Mouse (Mus musculus) olfactory bulb, adult 2 months (tissue): Measurements from ENCODE around the gene Pkd2l1. TPM values are rescaled to one million over a fixed set of nuclear protein-coding genes. Genes with fewer than 3 reads are reported as not detected.
A peak's percentile ranks its signal among the peaks of the same experiment; 100 is the strongest.
"Not testable (repeated sequence)": the region's sequence is repeated elsewhere in the genome, so short reads cannot be mapped to it uniquely, and the experiment has no call there.

Experiments
- H3K27ac ChIP-seq: fragments of 200-500 bp; 2 replicates; pipeline ENCODE4 v1.5.1; 2012; ENCODE audit warnings: low read depth, low read length; ENCODE audit not compliant: insufficient read depth
- H3K4me1 ChIP-seq: fragments of 200-500 bp; 2 replicates; pipeline ENCODE4 v1.6.1; 2012; ENCODE audit warnings: low read length; ENCODE audit not compliant: control insufficient read depth, insufficient read depth
- H3K4me3 ChIP-seq: fragments of 200-500 bp; 2 replicates; pipeline ENCODE4 v1.5.1; 2012; ENCODE audit warnings: mild to moderate bottlenecking, low read depth, low read length, moderate library complexity; ENCODE audit not compliant: insufficient read depth
- CTCF ChIP-seq: fragments of 200-500 bp; IDR thresholded peaks from 2 replicates; pipeline ENCODE4 v1.5.1; 2012; ENCODE audit warnings: low read depth, mild to moderate bottlenecking, low read length, moderate library complexity; ENCODE audit not compliant: insufficient read depth
- POLR2A ChIP-seq: fragments of 200-500 bp; IDR thresholded peaks from 2 replicates; pipeline ENCODE4 v1.6.1; 2012; ENCODE audit warnings: mild to moderate bottlenecking, low read depth, low read length, moderate library complexity; ENCODE audit not compliant: insufficient read depth
- WGBS: fragments of 180-500 bp; shearing (Covaris S2); methylation state at CpG from one replicate; pipeline ENCODE4 v1.1.7; 2018; 5-methylcytosine and 5-hydroxymethylcytosine counted together
- polyA plus RNA-seq: library from polyadenylated mRNA; stranded (reverse); fragments of >200 nt; gene quantifications from 2 replicates; pipeline ENCODE4 v1.2.4, GENCODE M21; 2012; ENCODE audit warnings: low replicate concordance; ENCODE audit not compliant: missing spikeins, insufficient read depth, insufficient read length

Pkd2l1 gene
- polyA plus RNA-seq, 1 experiment = not detected

- Histone ChIP-seq H3K27ac (peak within 1 kb of the TSS; percentile 14; the same call in 1 of the 2 replicates), H3K4me3 (peak within 1 kb of the TSS; percentile 57), H3K4me1 (peaks cover 9% of the 10 kb centered on the region; the same call in 1 of the 2 replicates)
- WGBS = 1% methylated on average over 46 of the region's 46 CpGs
- TF ChIP-seq CTCF = no peak
- TF ChIP-seq POLR2A = peak; percentile 73
Measured at GRCm38 (mm10) chr19:44145702-44146567, 46.3 kb downstream of the Pkd2l1 start, which contains the start of gene Bloc1s2. Gene Bloc1s2, minus strand, starts transcription at chr19:44146446.

GRCm38 (mm10) chr19:44144366-44144765 lies 47.9 kb downstream of the Pkd2l1 start:
- Histone ChIP-seq H3K4me3 (no peak overlapping the region), H3K27ac (no peak overlapping the region), H3K4me1 (peaks cover 9% of the 10 kb centered on the region; the same call in 1 of the 2 replicates)
- TF ChIP-seq POLR2A (no peak), CTCF (no peak)
- 91% methylated on average over 9 of the region's 9 CpGs for WGBS

- Histone ChIP-seq H3K4me1 (no peaks in the 10 kb centered on the region), H3K4me3 (no peak overlapping the region), H3K27ac (no peak overlapping the region)
- TF ChIP-seq CTCF = no peak
- TF ChIP-seq POLR2A = no peak
- WGBS = 26% methylated on average over 7 of the region's 7 CpGs
Measured at GRCm38 (mm10) chr19:44135960-44136485, 56.2 kb downstream of the Pkd2l1 start.

GRCm38 (mm10) chr19:44135072-44135959 lies 56.9 kb downstream of the Pkd2l1 start, which contains the start of gene Cwf19l1:
Gene Cwf19l1, minus strand, starts transcription at chr19:44135876.
- TF ChIP-seq POLR2A = peak; percentile 38; the same call in 1 of the 2 replicates
- no peak for TF ChIP-seq CTCF
- H3K27ac ChIP-seq = peak within 1 kb of the TSS; percentile 87
- H3K4me3 ChIP-seq = peak within 1 kb of the TSS; percentile 90
- no peaks in the 10 kb centered on the region for H3K4me1 ChIP-seq
- WGBS = under 1% methylated on average over 45 of the region's 45 CpGs

GRCm38 (mm10) chr19:44132917-44133316 lies 59.3 kb downstream of the Pkd2l1 start:
- H3K4me3 ChIP-seq = no peak overlapping the region
- no peaks in the 10 kb centered on the region for H3K4me1 ChIP-seq
- 88% methylated on average over 5 of the region's 5 CpGs for WGBS
- TF ChIP-seq POLR2A (no peak), CTCF (no peak)
- H3K27ac ChIP-seq = no peak overlapping the region

GRCm38 (mm10) chr19:44128560-44128959 lies 63.7 kb downstream of the Pkd2l1 start:
- no peak overlapping the region for H3K4me3 ChIP-seq
- H3K4me1 ChIP-seq = no peaks in the 10 kb centered on the region
- no peak overlapping the region for H3K27ac ChIP-seq
- TF ChIP-seq CTCF = no peak
- TF ChIP-seq POLR2A = no peak
- 91% methylated on average over 2 of the region's 2 CpGs for WGBS

GRCm38 (mm10) chr19:44127729-44128497 lies 64.3 kb downstream of the Pkd2l1 start:
- H3K27ac ChIP-seq = no peak overlapping the region
- TF ChIP-seq CTCF (no peak), POLR2A (no peak)
- 96% methylated on average over 10 of the region's 10 CpGs for WGBS

GRCm38 (mm10) chr19:44121137-44121536 lies 71.1 kb downstream of the Pkd2l1 start:
- WGBS = 91% methylated on average over 7 of the region's 7 CpGs
- TF ChIP-seq POLR2A (no peak), CTCF (no peak)
- Histone ChIP-seq H3K4me1 (no peaks in the 10 kb centered on the region), H3K27ac (no peak overlapping the region), H3K4me3 (no peak overlapping the region)

More at GRCm38 (mm10) chr19:44127729-44128497, 64.3 kb downstream of the Pkd2l1 start:
- Histone ChIP-seq H3K4me3 (no peak overlapping the region), H3K4me1 (no peaks in the 10 kb centered on the region)

GRCm38 (mm10) chr19:44120686-44121085 lies 71.6 kb downstream of the Pkd2l1 start:
- not testable (repeated sequence) for H3K27ac ChIP-seq, H3K4me1 ChIP-seq, H3K4me3 ChIP-seq
- 93% methylated on average over 9 of the region's 9 CpGs for WGBS
